Mouse (Mus musculus) kidney, embryonic 16.5 days (tissue): Measurements from ENCODE around the gene Psmc6. TPM values are rescaled to one million over a fixed set of nuclear protein-coding genes. Genes with fewer than 3 reads are reported as not detected.

Source experiments
- ATAC-seq: fragments of 200-750 bp; cut with Nextera tagmentation; 2 replicates; pipeline ENCODE4 v1.8.0; 2017; ENCODE audit warnings: moderate TSS enrichment; ENCODE audit not compliant: low FRiP score, low TSS enrichment
- H3K27ac ChIP-seq: fragments of 300-500 bp; sonication (generic); 2 replicates; pipeline ENCODE4 v1.5.1; 2014; ENCODE audit warnings: low read length
- H3K27me3 ChIP-seq: fragments of 300-500 bp; sonication (generic); 2 replicates; pipeline ENCODE4 v1.6.1; 2014; ENCODE audit warnings: low read length, control low read depth, mixed read lengths; ENCODE audit not compliant: insufficient read depth
- H3K36me3 ChIP-seq: fragments of 300-500 bp; sonication (generic); 2 replicates; pipeline ENCODE4 v1.6.1; 2014; ENCODE audit warnings: low read length, control low read depth, mixed read lengths; ENCODE audit not compliant: insufficient read depth
- H3K4me1 ChIP-seq: fragments of 300-500 bp; sonication (generic); 2 replicates; pipeline ENCODE4 v1.6.1; 2014; ENCODE audit warnings: low read length, control low read depth, mixed read lengths; ENCODE audit not compliant: insufficient read depth
- H3K4me2 ChIP-seq: fragments of 300-500 bp; sonication (generic); replicated peaks from 2 replicates; pipeline ENCODE4 v1.6.1; 2014; ENCODE audit warnings: low read depth, low read length
- H3K4me3 ChIP-seq: fragments of 300-500 bp; sonication (generic); 2 replicates; pipeline ENCODE4 v1.5.1; 2014; ENCODE audit warnings: mild to moderate bottlenecking, low read length
- H3K9ac ChIP-seq: fragments of 300-500 bp; sonication (generic); replicated peaks from 2 replicates; pipeline ENCODE4 v1.6.1; 2014; ENCODE audit warnings: low read length
- H3K9me3 ChIP-seq: fragments of 300-500 bp; sonication (generic); 2 replicates; pipeline ENCODE4 v1.6.1; 2016; ENCODE audit warnings: low read length, control low read depth
- WGBS: fragments of 180-500 bp; shearing (Covaris S2); extraction: QIAGEN DNeasy Blood & Tissue Kit; methylation state at CpG from one replicate; pipeline ENCODE4 v1.1.7; 2014; 5-methylcytosine and 5-hydroxymethylcytosine counted together
- polyA plus RNA-seq: library from polyadenylated mRNA; unstranded; fragments of >200 nt; fragmentation: Nextera tagmentation; extraction: Ambion mirVana; gene quantifications from 2 replicates; pipeline ENCODE4 v1.2.1, GENCODE M21; 2015

Psmc6 gene
- polyA plus RNA-seq, 1 experiment from 2014 or later = 154 TPM

DNA sequence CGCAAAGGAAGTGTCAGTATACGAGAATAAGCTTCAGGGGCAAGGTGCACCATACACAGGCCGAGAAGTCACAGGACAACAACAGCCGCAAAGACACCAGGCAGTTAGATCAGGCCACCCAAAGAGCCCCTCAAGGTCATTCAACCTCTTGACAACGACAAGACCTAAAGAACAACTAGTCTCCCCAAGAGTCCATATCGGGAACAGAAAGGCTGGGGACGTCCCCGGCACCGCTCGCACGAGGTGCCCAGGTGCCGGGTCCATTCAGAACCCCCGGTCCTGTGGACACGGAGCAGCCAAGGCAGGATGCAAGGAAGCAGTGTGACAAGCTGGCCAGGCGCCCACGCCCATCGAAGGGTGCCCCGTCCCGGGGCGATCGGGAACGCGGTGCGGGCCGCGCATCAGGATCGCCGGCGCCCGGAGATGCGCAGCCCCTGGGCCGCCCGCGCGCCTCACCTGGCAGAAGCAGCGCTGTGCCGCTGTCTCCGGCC, 11.6 kb upstream of the Psmc6 start:
- ATAC-seq = no peak; the same call in 1 of the 2 replicates
- WGBS = under 1% methylated on average over 38 of the region's 38 CpGs
- Histone ChIP-seq H3K9ac (peak overlapping the region; percentile 90), H3K9me3 (no peaks in the 10 kb centered on the region), H3K27ac (peak overlapping the region; percentile 93), H3K4me3 (peak overlapping the region; percentile 84), H3K4me1 (peaks cover 15% of the 10 kb centered on the region), H3K4me2 (peak overlapping the region; percentile 59), H3K27me3 (no peaks in the 10 kb centered on the region), H3K36me3 (no peaks in the 10 kb centered on the region)

DNA sequence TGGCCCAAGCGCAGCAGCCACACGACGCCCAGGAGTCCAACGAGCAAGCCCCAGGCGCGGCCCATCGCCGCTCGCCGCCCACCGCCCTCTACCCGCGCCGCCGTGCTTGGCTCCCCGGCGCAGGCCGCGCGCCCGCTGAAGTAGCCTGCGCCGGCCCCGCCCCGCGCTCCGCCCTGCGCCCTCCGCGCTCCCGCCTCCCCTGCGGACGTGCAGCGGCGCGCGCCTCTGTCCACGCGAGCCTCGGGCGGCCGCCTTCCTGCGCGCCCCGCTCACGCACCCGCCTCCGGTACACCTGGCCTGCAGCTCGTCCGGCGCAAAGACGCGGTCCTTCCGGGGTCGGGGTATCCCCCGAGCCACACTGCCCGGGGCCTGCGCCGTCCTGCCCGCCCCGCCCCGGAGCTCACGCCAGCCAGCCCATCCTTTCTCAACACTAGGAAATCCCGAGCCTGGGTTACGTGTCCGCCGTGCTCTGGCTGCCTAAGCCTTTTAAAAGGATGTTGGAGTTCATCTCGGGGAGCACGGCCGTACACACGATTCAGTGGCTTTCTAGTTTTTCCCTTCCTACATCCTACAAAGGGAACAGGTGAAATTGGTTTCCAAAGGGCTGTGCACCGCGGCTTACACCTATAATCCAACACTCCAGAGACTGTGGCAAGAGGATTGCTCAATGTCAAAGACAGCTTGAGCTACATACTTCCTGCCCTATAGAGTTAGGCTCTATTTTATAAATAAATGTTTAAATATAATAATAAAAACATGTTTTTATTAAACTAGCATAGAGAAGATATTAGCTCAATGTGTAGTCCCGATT, 11.0 kb upstream of the Psmc6 start, which contains the start of gene Ero1l:
Ero1l (minus strand) TSS at position 346 of the 811 bp plus-strand sequence.
- Histone ChIP-seq H3K9ac (peak within 1 kb of the TSS; percentile 90), H3K4me3 (peak within 1 kb of the TSS; percentile 84), H3K4me1 (peaks cover 15% of the 10 kb centered on the region), H3K4me2 (peak within 1 kb of the TSS; percentile 59), H3K9me3 (no peaks in the 10 kb centered on the region), H3K36me3 (no peaks in the 10 kb centered on the region), H3K27me3 (no peaks in the 10 kb centered on the region), H3K27ac (peak within 1 kb of the TSS; percentile 93)
- peak; percentile 97 for ATAC-seq
- 2% methylated on average over 64 of the region's 74 CpGs for WGBS

DNA sequence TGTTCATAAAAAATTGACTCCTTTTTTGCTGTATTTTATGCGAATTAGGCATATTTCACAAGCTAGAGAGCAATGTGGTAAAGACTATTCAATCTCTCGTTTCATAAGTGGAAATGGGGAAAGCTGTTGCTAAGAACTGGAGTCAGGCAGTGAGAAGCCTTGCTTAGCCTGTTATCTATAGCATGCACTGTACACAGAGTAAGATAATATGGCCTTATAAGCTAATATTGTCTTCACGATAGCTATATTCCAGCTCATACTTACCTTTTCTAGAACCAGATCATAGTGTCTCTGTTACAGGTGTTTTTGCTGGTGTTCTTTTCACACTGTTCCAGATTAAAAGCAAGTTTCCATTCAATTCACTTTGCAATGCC, 10.4 kb upstream of the Psmc6 start:
- 71% methylated on average over 3 of the region's 3 CpGs for WGBS
- no peak overlapping the region for H3K9ac ChIP-seq
- H3K9me3 ChIP-seq = no peaks in the 10 kb centered on the region
- H3K27me3 ChIP-seq = no peaks in the 10 kb centered on the region
- no peak overlapping the region for H3K27ac ChIP-seq
- H3K36me3 ChIP-seq = no peaks in the 10 kb centered on the region
- H3K4me2 ChIP-seq = no peak overlapping the region
- no peak overlapping the region for H3K4me3 ChIP-seq
- H3K4me1 ChIP-seq = peaks cover 15% of the 10 kb centered on the region
- no peak for ATAC-seq

DNA sequence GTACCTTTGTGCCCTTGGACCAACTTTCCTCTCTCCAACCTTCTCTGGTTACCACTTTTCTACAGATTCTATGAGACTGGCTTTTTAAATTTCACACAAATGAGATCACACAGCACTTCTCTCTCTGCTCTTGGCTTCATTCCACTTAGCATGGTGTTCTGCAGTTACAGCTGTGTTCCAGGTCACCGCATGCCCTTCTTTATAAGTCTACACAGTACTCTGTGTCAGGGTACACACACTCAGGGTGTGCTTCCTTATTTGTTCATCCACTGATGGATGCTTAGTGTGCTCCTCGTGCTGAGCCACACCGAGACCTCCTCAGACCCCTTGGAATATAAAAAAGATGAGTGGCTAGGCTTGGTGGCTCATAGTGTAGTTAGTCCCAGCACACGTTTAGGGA, 9.5 kb upstream of the Psmc6 start:
- no peaks in the 10 kb centered on the region for H3K9me3 ChIP-seq
- no peak overlapping the region for H3K4me3 ChIP-seq
- H3K36me3 ChIP-seq = no peaks in the 10 kb centered on the region
- no peak overlapping the region for H3K4me2 ChIP-seq
- no peak overlapping the region for H3K27ac ChIP-seq
- H3K9ac ChIP-seq = no peak overlapping the region
- peaks cover 15% of the 10 kb centered on the region for H3K4me1 ChIP-seq
- no peak for ATAC-seq
- no peaks in the 10 kb centered on the region for H3K27me3 ChIP-seq
- WGBS = 77% methylated on average over 4 of the region's 4 CpGs

DNA sequence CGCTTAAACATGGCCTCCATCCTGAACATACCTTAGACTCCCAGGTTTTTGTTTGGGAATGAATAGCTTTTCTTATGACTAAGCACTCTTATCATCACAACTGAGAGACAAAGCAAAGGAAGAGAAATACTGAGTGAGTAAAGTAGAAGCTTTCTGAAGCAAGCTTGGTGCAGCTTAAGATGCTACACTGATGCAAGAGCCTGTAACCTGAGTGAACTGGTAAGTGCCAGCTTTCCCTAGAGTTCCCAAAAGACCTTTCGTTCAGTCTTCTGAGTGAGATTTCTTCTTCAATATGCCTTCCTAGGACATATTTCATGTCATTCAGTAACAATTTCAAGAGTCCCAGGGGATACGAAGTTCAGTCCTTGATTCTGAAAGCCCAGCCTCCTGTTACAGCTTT, 8.5 kb upstream of the Psmc6 start:
- Histone ChIP-seq H3K27me3 (no peaks in the 10 kb centered on the region), H3K4me2 (no peak overlapping the region), H3K4me3 (no peak overlapping the region), H3K9ac (no peak overlapping the region), H3K9me3 (no peaks in the 10 kb centered on the region), H3K27ac (no peak overlapping the region), H3K36me3 (no peaks in the 10 kb centered on the region), H3K4me1 (peaks cover 6% of the 10 kb centered on the region)
- 72% methylated on average over 3 of the region's 3 CpGs for WGBS
- no peak for ATAC-seq

DNA sequence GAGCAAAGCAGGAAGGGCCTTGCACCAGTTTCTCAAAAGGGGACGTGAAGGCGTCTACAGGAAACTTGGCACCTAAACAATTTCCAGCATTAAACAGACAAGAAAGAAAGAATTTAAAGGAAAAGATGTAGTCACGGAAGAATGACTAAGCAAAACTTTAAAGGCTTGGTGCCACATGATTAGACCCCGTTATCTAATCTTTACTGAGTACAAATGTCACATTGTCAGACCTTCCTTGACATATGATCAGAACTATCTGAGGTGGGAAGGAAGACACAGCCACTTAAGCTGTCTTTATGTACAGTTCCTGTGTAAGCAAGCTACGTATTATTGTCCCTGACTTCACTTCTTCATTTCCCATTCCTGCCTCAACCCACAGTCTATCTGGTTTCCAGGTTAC, 8.0 kb upstream of the Psmc6 start:
- 60% methylated on average over 5 of the region's 5 CpGs for WGBS
- peaks cover 6% of the 10 kb centered on the region for H3K4me1 ChIP-seq

DNA sequence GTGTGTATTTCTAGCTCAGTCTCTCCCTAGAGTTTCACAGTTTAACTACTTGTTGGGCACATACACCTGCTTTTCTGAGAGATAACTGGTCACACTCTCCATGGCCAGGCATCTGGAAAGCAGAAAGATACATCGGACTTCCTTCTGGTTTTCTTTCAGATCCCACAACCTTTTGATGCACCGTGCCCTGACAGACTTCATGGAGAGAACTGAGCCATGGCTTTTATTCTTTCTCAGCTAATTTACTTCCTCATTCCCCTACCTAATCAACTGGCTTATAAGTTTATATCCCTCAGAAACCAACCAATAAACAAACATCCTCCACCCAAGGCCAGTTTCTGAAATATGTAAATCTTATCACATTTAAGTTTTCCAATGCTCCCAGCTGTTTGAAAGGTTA, 7.1 kb upstream of the Psmc6 start:
- 94% methylated on average over 2 of the region's 2 CpGs for WGBS

More for the DNA sequence above, 8.0 kb upstream of the Psmc6 start:
- no peak overlapping the region for H3K27ac ChIP-seq
- no peaks in the 10 kb centered on the region for H3K36me3 ChIP-seq
- ATAC-seq = no peak
- no peak overlapping the region for H3K9ac ChIP-seq
- H3K4me3 ChIP-seq = no peak overlapping the region
- H3K4me2 ChIP-seq = no peak overlapping the region
- no peaks in the 10 kb centered on the region for H3K27me3 ChIP-seq
- H3K9me3 ChIP-seq = no peaks in the 10 kb centered on the region

DNA sequence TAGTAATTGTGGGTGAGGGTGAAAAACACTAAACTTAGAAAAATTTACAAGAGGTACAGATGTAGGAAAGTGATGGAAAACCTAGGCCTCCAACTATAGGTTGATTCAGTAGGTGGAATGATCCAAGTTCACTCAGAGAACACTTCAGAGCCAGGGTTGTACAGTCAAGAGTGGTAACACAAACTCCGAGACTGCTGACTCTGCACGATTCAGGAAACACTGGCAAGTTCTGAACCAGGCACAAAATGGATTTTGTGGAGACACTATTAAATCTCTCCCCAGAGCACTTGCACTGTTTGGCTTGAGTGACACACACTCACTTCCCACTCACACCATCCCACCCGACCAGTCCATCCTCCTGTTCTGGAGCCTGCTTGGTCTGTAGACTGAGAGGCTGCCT, 6.3 kb upstream of the Psmc6 start:
- Histone ChIP-seq H3K4me3 (no peak overlapping the region), H3K9ac (no peak overlapping the region), H3K9me3 (no peaks in the 10 kb centered on the region), H3K27ac (no peak overlapping the region), H3K4me2 (no peak overlapping the region), H3K4me1 (no peaks in the 10 kb centered on the region), H3K36me3 (no peaks in the 10 kb centered on the region), H3K27me3 (no peaks in the 10 kb centered on the region)
- no peak for ATAC-seq
- 87% methylated on average over 3 of the region's 3 CpGs for WGBS

More for the DNA sequence above, 7.1 kb upstream of the Psmc6 start:
- Histone ChIP-seq H3K4me2 (no peak overlapping the region), H3K27ac (no peak overlapping the region), H3K9ac (no peak overlapping the region), H3K9me3 (no peaks in the 10 kb centered on the region), H3K4me3 (no peak overlapping the region), H3K27me3 (no peaks in the 10 kb centered on the region), H3K36me3 (no peaks in the 10 kb centered on the region), H3K4me1 (peaks cover under 1% of the 10 kb centered on the region)
- ATAC-seq = no peak

DNA sequence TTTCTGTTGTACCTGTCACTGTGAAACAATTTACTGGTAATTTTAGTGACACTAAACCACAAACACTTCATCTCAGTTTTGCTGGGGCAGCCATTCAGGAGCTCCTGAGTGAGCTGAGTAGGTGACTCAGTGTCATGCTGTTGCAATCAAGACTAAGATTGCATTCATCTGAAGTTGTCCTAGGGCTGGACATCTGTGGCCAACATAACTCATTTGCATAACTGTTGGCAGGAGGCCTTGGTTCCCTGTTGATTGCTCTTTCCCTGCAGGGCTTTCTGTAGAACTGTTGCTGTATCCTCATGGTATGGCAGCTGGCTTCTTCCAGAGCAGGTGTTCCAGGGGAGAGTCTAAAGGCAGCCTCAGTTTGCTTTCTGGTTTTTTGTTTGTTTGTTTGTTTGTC, 4.1 kb upstream of the Psmc6 start:
- Histone ChIP-seq H3K4me1 (no peaks in the 10 kb centered on the region), H3K4me3 (no peak overlapping the region), H3K9me3 (no peaks in the 10 kb centered on the region), H3K36me3 (no peaks in the 10 kb centered on the region), H3K4me2 (no peak overlapping the region), H3K9ac (no peak overlapping the region), H3K27me3 (no peaks in the 10 kb centered on the region), H3K27ac (no peak overlapping the region)
- no peak for ATAC-seq

DNA sequence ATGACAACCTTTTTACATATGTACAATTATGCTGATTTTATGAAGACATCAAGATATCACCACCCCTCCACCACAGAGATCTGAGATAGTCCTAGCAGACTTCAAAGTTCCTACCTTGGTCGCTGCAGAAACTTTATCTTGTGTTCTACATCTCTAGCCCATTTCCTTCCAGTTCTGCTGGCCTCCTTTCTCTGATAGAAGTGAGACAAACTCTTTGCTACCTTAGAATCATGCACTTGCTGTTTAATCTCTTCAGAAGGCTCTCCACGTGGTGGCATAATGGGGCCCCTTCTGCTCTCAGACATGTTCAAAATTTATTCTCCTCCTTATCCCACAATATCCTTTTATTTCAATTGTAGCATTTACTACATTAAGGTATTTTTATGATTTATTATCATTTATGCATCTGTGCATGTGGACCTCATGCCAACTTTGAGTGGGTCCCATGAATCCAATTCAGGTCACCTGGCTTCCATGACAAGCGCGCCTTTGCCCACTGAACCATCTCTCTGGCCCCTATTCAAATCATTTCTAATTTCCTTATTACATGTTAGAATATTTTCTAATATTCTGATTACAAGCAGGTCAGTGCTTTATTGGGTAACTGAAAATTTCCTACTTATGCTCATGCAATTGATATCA, 1.4 kb upstream of the Psmc6 start:
- WGBS = 89% methylated on average over 4 of the region's 4 CpGs

More for the DNA sequence above, 1.4 kb upstream of the Psmc6 start:
- Histone ChIP-seq H3K27me3 (no peaks in the 10 kb centered on the region), H3K4me3 (no peak overlapping the region), H3K4me2 (no peak overlapping the region), H3K36me3 (peaks cover 11% of the 10 kb centered on the region), H3K9me3 (no peaks in the 10 kb centered on the region), H3K9ac (no peak overlapping the region), H3K4me1 (peaks cover 3% of the 10 kb centered on the region), H3K27ac (no peak overlapping the region)
- ATAC-seq = no peak
